Mouse (Mus musculus) liver, embryonic 14.5 days (tissue): ENCODE results near the gene Plb1.

Experiments
- CTCF ChIP-seq: IDR thresholded peaks from 2 replicates; pipeline ENCODE4 v1.5.1; 2016; ENCODE audit warnings: antibody characterized with exemption, low read depth, control low read depth
- EP300 ChIP-seq: IDR thresholded peaks from 2 replicates; pipeline ENCODE4 v1.6.1; 2016; ENCODE audit warnings: antibody characterized with exemption, low read depth

- TF ChIP-seq CTCF (no peak), EP300 (no peak)
Measured at GRCm38 (mm10) chr5:32191259-32191658, 41.2 kb upstream of the Plb1 start.
